Mouse (Mus musculus) cerebellum, adult 11-12 months (tissue): Measurements from ENCODE around the gene Aldh3a1.
A peak's percentile ranks its signal among the peaks of the same experiment; 100 is the strongest.
"Not testable (repeated sequence)": the region's sequence is repeated elsewhere in the genome, so short reads cannot be mapped to it uniquely, and the experiment has no call there.

Source experiments
- DNase-seq: peaks from one replicate; pipeline ENCODE4 v3.0.0; 2022

The Aldh3a1 gene

GRCm38 (mm10) chr11:61207487-61208246 is at the start of gene Aldh3a1:
Gene Aldh3a1, plus strand, starts transcription at chr11:61207537.
- DNase-seq: no peak

GRCm38 (mm10) chr11:61158141-61158540 is 49.2 kb upstream of the Aldh3a1 start:
- DNase-seq: no peak

- DNase-seq: peak; percentile 84
These were observed 47.3 kb upstream of the Aldh3a1 start for GRCm38 (mm10) chr11:61159796-61160732.

- no peak for DNase-seq
These were observed 46.2 kb upstream of the Aldh3a1 start for GRCm38 (mm10) chr11:61161121-61161520.

DNA sequence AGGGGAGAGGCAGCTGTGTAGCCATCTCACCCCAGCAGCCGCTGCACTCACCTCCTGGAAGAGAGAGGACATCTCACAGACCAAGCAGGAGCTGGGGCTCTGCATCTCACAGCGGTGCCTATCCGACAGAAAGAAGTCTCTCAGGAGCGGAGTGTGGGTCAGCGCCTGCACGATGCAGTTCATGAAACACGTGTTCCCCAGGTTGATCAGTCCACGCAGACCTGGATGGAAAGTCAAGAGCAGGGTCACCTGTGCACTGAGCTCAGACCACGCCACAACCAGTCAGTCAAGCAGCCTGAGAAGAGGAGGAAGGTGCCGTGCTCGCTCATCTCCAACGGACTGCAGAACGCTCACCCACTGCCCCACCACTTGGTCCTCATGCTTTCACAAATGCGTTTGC is 44.6 kb upstream of the Aldh3a1 start:
- no peak for DNase-seq

DNA sequence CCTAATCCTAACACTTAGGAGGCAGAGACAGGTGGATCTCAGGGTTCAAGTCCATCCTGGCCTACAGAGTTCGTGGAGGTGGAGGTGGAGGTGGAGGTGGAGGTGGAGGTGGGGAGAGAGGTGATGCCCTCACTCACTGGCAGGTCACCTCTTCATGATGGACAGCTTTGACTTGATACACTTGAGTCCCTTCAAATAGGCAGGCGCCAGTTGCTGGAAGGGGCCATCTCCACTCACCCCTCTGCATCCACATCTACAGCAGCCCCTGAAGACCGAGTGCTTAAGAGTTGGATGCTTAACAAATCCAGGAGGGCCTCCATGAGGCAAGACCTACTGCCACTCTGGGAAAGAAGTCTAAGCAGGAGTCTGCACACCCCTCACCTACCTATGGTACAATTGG is 44.0 kb upstream of the Aldh3a1 start:
- no peak for DNase-seq

DNA sequence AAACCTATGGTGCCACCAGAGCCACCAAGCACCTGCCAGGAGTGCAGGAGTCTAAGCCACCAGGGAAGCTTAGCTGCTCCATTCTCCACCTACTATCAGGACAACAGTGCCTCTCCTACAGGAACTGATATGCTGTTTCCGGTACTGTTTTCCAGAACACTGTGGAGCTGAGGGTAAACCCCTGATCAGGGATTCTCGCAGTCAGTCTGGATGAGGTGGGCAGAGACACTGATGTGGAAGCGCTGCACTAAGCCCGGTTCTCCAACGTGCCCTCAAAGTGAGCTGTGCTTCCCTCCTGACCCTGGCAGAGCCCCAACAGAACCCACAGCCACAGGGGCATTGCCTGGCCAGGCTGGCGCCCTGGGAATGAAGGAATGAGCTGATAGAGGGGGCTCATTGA is 43.0 kb upstream of the Aldh3a1 start:
- DNase-seq: no peak

GRCm38 (mm10) chr11:61164881-61165280 is 42.5 kb upstream of the Aldh3a1 start:
- DNase-seq: no peak

- no peak for DNase-seq
These were observed 37.2 kb upstream of the Aldh3a1 start for GRCm38 (mm10) chr11:61170184-61170583.

DNA sequence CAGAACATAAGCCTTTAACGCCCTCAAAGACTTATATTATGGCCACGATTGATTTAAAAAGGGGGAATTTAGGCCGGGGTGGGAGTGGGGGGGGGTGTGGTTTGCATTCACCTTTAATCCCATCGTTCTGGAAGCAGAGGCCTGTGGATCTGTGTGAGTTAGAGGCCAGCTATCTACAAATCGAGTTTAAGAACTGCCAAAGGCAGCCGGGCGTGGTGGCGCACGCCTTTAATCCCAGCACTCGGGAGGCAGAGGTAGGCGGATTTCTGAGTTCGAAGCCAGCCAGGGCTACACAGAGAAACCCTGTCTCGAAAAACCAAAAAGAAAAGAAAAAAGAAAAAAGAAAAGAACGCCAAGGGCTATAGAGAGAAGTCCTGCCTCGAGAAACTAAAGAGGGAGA is 33.9 kb upstream of the Aldh3a1 start:
- not testable (repeated sequence) for DNase-seq

GRCm38 (mm10) chr11:61174291-61174820 is 33.0 kb upstream of the Aldh3a1 start:
- DNase-seq: no peak

- peak; percentile 100 for DNase-seq
These were observed 32.3 kb upstream of the Aldh3a1 start, which contains the start of gene Usp22 for GRCm38 (mm10) chr11:61174821-61175658. Gene Usp22, minus strand, starts transcription at chr11:61175055.

DNA sequence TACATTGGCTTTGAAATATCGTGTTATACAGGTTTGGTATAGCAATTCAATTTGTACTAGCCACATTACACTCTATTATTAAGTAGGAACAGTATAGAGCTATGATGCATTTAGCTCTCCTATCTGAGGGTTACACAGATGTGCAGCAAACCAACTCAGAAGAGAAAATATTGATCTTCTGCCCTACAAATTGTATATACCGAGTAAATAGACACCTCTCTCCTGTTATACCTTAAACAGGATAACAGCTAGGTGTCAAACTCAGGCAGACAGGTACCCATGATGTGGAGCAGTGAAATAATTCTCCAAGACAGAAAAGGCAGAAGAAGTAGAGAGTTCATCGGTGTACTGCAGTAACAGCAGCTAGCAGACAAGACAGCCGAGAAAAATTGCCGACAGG is 31.6 kb upstream of the Aldh3a1 start:
- no peak for DNase-seq

DNA sequence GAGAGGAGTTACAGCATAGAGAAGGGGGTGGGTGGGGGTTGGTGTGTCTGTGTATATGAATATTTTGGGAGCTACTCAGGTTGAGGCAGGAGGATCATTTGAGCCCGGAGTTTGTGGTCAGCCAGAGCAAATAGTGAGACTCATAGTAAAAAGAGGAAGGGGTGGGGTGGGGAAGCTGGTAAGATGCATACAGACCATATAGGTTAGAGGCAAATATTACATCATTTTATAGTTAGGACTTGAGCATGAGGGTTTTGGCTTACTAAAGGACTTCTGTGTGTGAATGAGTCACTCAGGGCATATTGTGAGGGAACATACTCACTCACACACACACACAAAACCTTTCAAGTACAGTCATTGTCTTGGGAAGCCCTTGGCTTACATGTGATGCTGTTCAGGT is 31.0 kb upstream of the Aldh3a1 start:
- DNase-seq: no peak

DNA sequence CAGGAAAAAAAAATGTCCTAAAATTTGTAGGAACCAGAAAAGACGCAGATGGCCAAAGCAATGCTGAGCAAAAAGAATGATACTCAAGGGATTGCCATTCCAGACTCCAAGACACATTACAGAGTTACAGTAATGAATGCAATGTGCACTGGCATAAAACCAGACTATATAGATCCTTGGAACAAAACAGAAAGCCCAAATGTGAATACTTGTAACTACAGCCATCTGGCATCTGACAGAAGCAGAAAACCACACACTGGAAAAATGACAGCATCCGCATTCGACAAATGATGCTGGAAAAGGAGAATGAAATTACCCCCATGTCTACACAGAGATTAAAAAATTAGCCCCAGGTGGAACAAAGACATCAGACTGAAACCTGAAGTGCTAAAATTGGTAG is 27.0 kb upstream of the Aldh3a1 start:
- DNase-seq: no peak

- no peak for DNase-seq
These were observed 25.7 kb upstream of the Aldh3a1 start for GRCm38 (mm10) chr11:61181624-61182023.

DNA sequence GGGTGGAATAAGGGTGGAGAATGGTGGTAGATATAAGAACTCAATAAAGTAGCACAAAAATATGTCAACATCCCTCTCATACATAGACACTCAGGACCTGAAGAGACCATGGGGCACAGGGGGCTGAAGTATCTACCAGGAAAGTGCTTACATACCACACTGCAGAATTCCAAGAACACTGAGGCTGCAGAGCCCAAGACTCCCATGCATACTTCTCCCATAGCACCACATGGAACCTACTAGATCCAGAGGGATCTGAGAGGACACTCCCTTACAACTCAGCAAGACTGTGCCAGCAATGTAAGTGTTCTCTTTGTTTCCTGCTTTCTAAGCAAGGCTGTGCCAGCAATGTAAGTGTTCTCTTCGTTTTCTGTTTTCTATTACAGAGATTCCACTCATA is 23.5 kb upstream of the Aldh3a1 start:
- DNase-seq: no peak

DNA sequence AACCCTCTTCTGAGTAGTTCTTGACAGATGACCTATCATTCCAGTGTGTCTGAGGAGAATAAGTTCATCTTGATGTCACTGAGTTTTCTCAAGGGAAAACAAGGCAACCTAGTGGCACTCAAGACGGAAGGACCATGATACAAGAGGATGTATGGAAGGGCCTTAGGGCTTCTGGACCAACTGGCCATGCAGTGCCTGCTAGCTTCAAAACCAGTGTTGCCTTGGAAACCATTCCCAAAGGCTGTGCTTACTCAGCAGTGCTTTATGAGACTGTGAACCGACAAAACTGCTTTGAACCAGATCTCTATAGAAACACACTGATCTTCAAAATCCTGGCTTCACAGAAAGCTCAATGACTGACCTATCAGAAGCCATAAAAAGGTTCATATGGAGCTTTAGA is 16.6 kb upstream of the Aldh3a1 start:
- DNase-seq: no peak

DNA sequence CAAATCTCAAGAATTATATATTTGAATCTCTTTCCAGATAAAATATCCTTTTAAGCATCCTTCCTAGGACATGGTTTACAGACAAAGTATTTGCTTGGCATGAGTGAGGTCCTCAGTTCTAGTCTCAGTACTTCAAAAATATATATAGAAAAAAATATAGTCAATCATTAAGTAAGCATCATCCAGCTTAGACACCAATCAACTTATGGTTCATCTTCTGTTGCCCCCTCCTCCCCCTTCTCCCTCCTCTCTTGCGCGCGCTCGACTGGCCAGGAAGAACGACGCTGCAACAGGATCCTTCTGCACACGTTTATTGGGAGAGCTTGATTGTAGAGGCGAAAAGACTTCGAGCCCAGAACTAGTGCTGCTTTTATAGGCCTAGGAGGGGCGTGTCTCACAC is 15.2 kb upstream of the Aldh3a1 start:
- DNase-seq: not testable (repeated sequence)

DNA sequence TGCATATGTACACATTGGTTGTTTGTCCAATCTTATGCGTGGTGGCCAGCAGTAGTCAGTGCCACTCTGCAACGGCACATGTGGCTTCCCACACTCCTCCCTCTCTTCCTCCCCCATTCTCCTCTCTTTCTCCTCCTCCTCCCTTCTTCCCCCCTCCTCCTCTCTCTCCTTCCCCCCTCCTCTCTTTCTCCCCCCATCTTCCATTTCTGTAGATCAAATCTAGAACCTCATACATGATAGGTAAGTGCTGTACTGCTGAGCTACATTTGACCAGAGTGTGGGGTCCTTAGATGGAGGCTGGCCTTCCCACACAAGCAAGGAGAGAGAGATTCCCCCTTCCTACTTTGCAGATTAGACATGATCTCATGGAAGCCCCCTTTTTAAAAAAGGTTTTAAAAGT is 14.6 kb upstream of the Aldh3a1 start:
- DNase-seq: no peak

GRCm38 (mm10) chr11:61193392-61193791 is 13.9 kb upstream of the Aldh3a1 start:
- peak; percentile 79 for DNase-seq

DNA sequence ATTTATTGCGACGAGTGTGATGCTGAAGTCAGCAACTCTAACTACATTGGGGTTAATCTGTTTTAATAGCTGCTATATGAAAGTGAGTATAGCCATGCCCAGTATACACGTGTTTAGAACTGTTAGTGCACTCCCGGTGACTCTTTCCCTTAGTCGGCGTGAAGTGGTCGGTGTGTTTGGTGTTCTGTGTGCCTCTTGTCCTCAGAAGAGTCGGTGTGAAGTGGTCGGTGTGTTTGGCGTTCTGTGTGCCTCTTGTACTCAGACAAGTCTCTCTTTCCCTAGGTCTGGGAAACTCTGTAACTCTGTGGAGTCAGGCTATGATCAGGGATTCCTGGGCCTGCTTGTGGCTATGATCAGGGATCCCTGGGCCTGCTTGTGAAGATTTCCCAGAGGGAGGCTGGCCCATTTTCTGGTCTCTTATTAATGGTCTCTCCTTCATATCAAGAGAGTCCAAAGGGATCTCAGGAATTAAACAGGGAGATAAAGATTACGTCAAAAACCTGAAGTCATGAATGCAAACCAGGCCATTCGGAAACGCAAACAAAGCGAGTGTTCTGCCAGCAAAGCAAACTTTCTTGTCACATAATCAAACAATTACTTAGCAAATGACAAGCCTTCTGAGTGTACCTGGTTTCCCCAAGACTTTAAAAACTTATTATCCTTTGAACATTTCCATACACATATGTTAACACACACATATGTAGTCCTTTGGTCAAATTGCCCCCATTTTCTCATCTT is 10.6 kb upstream of the Aldh3a1 start:
- no peak for DNase-seq
